Mouse (Mus musculus) frontal cortex, postnatal 14 days (tissue): ENCODE results near the gene Gm15217.

Source experiments
- DNase-seq, 2 experiments: peaks; one replicate each; pipeline ENCODE4 v3.0.0; 2022; ENCODE audit warnings: low spot score in 2 of 2

Gm15217 gene

DNA sequence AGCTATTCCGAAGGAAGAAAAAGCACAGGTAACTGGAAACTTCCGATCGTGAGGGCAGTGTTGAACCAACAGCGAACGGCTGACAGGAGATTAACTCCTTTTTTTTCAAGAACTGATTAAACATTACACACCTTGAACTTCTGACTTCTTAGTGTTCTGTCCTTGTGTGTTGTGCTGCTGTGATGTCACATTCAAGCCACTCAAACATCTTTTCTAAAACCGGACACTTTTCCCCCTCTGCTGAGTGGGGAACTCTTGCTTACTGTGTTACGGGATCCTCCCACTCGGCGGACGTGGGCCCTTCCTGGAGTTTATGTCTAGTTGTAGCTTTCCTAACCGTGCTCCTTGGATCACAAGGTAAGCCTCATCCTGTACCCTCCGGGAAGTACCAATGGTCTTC lies at the start of gene Gm15217:
Gene Gm15217 (plus strand): TSS at position 130 of the 400 bp plus-strand sequence.
- no peak for DNase-seq

DNA sequence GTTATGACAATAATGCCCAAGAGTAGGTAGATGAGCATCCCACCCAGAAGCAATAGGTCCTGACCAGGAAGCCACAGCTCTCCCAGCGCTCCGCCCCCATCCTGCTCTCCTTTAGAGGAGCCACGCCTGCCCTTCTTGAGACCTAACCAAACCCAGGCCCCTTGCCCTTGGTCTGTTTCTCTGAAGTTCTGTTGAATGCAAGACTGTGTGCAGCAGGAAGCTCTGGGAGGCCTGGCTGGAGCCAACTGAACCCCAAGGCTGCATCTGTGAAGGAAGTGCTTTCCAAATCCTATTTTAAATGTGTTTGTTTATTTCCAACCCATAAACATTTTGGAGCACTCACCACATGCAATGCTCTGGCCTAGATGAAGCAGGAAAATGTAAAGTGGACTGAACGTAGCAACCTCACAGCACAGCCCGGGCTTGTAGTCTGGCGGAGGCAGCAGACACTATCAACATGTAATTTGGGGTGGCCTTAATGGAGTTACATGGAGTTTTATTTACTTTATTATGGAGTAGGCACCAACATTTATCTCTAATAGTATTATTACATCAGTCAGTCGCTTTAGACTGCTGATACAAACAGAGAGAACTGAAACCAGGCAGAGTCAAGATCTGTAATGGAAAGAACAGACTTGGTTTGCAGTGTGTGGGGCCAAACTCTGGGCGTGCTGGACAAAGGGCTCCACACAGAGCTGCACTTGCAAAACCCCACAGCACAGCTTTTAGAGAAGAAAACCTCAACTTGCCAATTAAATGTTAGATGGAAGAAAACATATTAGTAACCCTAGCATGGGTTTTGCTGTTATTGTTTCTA lies 45.6 kb upstream of the Gm15217 start:
- DNase-seq, result no peak

DNA sequence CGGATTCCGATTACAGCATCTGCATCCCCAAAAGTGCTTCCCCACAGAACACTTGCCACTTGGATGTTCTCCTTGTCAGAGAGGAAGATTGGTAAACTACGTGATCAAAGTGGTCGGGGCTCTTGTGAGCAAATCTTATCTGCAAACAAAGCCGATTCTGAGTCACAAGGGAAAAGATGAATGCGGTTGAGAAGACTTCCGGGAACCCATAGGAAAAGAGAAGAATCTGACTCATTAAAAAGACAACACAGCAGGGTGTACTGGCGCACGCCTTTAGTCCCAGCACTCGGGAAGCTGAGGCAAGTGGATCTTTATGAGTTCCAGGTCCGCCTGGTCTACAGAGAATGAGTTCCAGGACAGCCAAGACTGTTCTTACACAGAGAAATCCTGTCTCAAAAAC lies 40.4 kb upstream of the Gm15217 start:
- no peak for DNase-seq

DNA sequence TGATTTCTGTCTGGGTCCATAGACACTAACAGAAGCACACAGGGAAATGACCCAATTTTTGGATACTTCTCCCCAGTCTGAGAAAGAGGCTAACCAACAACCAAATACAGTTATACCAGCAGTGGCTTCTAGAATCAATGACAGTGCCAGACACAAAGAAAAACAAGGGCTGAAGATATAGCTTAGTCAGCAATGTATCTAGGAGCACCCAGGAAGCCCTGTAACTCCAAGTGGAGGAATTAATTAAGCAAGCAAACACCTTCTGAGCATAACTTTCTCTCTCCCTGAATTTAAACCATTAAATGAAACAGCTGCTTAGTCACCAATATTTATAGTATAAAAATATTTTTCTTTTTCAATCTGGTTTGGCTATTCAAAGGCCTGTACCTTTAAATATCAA lies 34.5 kb upstream of the Gm15217 start:
- DNase-seq, result no peak

DNA sequence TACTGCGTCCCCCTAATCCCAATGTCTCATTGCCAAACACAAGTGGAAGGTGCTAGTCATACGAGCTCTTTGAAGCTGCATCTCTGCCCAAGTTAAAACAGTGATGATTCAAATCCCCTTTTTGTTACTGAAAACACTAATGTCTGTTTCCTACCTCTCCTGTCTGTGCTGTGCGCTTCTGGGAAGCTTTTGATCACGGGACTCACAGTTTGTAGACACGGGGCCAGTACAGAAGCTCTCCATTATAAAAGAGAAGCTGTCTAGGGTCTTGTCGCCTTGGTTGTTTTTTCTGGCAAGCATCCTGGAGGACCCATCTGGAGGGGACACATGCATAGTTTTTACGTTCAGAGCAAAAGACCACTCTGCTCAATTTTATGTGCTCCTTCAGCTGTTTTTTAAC lies 21.9 kb upstream of the Gm15217 start:
- DNase-seq, result no peak

DNA sequence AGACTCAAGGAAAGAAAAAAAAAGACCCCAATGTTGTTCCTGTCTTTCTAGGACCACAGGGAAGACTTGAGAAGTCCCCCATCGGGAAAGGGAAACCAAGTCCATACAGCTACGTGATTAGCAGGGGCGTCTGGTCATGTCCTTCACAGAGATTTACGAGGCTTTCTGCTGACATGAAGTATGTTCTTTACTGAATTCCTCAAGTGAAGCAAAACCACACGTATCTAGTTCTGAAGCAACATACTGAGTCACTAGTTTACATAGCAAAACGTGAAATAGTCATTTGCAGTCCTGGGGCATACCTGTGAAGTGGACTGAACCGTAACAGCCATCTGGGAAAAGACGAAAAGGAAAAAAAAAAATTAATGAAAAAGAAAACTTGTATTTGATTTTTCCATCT lies 21.5 kb upstream of the Gm15217 start:
- DNase-seq, result no peak

DNA sequence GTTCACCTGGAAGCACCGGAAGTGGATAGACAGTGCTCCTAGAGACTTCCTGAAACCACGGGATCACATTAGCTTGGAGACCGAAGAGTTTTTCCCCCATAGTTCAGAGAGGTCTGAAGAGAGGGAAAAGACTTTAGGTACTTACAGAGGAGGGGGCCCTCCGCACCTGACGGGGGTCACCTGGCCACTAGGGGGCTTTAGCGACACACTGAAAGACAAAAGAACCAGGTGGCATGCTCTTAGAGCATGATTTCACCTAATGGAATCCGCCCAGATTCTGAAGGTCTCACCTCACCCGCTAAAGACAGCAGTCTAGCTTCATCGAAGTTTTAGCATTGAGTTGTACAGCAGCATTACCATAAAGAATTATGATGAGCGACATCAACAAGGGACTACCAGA lies 16.0 kb upstream of the Gm15217 start:
- DNase-seq, result no peak

DNA sequence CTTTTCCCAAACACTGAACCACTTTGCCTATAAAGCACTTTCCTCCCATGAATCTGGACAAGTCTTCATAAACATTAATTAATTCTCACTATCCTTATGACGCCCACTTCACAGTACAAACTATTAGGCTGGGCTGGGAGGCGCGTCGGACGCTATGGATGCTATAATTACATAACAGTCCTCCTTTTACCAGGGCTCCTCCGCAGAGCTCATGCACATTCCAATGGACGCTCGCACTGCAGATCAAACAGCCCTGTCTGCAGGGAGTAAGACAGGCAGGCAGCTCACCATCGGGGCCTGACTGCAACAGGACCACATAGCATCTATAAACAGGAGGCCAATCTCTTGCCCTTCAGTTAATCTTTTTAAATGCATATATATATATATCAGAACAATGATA lies 6.8 kb upstream of the Gm15217 start:
- DNase-seq, result no peak

DNA sequence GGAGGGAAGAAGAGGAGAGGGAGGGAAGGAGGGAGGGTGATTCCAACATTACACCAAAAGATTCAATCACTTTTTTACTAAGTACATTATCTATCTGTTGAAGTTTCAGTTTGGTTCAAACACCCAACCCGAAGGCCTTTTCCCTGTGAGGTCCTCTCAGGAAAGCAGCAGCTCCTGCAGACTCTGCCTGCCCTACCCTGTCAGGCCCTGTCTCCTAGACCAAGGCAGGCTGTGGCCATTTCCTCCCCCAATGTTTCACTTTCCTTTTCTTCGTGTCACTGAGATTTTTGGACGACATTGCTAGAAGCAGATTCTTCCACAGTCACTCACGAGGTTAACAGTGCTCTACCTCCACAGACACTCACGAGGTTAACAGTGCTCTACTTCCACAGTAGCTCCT lies 3.4 kb upstream of the Gm15217 start:
- DNase-seq, result no peak

DNA sequence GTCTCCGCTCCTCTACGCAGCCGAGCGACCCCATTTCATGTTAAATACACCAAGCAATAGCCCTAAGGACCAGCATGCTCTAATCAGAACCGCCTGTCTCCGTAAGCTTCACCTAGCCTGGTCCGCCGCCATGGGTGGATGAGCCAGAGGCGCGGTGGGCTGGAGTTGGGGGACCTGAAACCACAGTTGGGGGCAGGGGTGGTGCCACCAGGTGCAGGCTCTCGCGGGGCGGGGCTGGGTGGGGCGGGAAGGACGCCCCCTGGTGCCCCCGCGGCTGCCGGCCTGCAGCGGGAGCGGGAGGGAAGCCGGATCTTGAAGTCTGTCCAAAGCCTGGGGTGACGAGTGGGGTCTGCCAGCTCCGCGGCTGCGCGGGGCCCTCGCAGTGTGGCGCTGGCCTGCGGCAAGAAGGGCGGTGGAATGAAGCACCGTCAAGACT lies 1.1 kb downstream of the Gm15217 start:
- DNase-seq, result no peak

DNA sequence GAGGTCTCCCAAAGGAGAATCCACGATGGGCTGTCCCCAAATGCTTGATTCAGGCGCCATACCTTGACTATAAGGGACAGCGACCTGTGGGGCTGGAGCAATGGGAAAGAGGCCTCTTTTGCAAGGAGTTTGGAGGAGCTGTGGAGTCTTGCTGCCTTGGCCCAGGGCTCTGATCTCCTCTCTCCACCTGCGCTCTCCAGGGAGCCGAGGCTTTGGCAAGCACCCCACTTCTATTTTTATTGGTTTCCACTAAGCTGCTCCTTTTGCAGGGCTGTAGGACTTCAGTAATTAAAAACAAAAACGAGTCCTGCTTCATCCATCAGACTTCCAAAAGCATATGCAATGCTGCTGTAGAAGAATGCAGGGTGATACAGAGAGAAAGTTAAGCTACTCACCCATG lies 2.2 kb downstream of the Gm15217 start:
- DNase-seq, result no peak

DNA sequence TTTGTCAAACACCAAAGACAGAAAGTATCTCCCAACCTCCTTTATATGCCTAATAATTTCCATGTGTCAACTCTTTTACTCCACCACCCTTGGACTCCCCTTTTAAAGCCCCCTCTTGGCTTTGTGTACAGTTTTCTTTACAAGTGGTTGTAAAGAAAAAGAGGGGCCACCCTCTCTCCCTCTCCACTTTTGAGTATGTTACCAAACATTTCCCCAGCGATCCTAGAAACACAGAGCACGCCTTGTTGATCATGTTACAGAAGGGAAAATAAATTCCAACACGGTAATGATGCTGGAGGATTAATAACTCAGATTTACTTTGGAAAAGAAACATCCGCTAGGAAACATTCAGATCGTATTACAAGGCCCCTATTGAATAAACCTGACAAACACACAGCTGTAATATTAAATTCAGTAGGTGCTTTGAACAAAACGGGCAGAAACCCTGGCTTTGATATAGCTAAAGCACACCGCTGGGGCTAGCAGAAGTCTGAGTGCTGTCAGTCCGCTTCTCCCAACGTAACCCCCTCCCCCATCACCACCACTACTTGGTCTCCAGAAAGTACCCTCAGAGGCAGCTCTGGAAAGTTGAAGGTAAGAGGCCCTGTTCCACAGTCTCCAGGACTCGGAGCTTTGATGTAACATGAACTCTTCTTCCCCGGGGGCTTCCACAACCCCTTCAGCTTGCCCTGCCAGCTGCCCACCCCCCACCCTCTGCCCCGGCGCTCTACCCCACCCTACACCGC lies 5.9 kb downstream of the Gm15217 start:
- DNase-seq, result no peak

DNA sequence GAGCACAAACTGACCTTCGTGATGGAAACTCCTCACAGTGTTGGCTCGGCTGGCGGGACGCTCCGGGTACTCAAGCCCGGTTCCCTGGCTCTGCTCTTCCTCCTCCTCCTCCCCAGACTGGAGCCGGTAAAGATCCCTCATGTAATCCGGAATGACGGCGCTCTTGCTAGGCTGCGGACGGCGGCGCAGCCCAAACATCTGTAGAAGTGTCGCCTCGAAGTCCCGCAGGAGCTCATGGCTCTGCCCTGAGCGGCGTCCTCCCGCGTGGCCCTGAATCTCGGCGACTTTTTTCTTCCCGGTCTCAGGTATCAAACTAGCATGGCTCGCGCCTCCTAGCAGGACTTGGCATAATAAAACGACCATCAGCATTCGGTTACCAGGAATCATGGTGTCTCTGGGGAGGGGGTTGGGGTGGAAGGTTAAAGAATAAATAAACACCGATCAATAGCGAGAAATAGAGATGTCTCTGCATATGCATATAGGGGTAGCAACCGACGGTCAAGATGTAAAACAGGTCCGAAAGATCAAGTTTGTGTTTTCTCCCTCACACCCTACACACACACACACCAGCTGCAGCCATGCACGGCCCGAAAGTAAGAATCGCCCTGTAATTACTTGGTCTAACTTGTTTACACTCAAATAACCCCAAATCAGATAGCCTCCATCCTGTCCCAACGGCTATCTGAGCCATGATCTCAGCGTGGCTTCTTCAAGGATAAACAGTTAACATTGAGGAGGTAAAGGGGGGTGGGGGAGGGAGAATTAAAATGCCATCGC lies 6.7 kb downstream of the Gm15217 start:
- no peak for DNase-seq

DNA sequence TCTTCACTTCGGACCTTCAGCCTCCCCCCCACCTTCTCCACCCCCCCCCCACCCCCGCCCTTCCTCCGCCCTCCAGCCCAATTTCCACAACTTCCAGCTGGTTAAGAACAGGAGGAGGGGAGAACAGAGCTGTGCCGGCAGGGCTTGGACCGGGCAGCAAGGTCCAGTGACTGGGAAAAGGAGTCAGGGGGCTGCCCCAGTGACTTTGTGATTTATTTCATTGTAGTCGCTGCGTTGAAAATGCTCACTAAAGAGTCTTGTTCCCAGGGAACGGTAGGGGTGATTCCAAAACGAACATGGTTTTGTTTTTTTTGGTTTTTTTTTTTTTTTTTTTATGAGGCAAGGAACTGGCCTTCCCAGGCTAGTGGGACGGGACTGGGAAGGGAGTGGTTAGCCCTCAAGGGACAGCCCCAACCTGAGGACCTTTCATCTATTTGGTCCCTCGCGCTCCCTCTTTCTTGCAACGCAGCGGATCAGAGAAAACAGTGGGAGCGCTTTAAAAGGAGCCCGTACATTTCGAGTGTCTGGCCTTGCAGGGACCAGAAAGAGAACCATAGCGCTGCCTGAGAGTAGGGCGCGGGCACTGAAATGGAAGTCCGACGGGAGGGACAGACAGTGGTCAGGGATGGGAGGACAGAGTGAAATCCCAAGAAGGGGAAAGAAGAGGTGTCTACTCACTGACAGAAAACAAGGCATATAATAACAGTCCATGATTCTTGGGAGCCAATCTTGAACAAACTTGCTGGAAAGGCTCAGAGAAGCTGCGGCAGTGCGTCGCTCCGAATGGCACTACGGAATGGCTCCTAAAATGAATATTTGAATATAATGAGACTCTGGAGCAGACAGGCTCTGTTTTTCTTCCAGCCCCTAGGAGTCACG lies 7.5 kb downstream of the Gm15217 start:
- DNase-seq, result no peak

DNA sequence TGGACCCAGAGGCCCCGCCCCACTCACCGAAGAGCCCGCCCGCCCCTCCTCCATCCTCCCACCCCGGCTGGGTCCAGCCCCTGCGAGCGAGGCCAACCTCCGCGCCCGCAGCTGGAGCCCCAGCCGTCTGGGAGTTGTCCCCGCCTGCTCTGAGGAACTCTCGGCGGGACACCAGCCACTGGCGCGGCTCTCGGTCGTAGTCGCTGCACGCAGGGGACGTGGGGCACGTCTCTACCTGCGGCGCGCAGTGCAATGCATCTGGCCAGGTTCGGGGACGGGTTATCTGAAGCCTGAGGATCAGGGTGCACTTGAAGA lies 8.1 kb downstream of the Gm15217 start:
- DNase-seq, result no peak

DNA sequence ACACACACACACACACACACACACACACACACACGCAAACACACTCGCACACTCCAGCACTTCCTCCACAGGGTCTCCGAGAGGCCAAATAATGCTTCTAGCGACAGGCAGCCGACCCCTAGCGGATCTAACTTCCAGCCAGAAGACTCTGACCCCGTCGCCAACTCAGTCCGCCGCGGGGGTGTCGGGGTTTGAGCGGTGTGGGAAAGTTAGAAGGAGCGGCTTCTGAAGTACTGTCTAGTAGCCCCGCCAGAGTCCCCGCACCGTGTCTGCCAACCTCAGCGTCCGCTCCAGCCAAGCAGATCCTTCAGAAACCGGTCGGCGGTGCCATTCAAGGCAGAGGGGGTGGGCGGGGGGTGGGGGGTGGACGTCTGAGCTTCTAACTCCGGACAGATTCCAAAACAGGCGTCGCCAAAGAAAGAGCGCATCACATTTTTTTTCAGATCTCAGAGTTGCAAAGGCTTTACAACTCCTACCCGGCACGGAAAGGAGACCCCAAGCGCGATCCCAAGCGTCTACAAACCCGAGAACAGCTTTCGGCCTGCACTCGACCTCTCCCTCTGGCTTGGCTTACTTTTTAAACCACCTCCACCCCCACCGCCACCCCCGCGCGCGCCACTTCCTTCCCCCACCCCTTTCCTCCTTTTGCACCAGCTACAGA lies 8.7 kb downstream of the Gm15217 start:
- DNase-seq, result no peak

DNA sequence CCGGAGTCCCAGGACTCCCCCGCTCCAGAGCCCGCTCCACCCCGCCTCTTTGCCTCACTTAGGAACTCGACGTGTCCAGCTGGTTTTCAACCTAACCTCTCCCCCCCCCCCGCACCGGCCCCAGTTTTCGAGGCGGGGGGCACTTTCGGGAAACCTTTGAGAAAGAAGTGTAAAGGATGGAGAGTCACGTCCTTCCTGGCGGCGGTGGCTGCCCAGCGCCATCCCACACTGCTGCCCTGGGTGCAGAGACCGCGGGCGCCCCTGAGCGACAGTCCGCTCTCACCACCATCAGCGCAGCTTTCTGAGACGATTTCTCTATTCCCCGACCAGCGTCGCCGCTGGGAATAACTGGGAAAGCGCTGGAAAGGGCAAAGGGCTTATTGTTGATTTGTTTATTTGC lies 9.4 kb downstream of the Gm15217 start:
- no peak for DNase-seq

DNA sequence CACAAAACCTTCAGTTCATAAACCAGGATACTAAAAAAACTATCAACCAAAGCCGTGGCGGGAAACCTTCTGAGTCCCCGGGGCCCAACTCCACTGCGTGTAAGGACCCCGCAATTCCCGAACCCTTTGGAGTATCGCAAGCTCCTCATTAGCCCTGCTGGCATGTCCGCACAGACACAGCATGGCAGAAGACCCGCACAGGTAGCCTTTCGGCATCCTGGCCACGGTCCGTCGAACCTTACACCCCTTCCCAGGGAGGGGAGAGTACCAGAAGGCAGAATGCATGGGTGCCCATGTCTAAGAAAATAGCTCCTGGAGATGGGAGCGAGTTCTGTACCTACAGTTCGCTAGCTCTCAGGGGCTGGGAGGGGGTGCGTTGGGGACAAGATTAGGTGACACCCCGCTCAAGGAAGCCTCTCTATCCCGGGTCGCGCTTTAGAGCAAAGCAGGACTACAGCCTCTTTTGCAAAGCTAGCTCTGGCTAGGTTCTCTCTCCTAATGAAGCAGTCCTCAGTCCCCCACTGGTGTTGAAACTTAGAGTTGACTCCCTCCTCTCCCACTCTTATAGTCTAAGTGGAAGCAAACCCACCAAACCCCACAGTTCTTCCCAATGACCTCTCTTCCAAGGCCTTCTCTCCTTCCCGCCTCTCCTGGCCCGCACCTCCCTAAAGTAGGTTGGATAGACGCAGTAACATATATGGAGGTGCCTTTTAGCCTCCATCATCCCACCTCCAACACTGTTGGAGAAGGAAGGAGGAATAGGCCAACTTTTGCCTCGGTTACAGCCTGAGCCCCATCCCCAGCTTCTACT lies 10.4 kb downstream of the Gm15217 start:
- no peak for DNase-seq

DNA sequence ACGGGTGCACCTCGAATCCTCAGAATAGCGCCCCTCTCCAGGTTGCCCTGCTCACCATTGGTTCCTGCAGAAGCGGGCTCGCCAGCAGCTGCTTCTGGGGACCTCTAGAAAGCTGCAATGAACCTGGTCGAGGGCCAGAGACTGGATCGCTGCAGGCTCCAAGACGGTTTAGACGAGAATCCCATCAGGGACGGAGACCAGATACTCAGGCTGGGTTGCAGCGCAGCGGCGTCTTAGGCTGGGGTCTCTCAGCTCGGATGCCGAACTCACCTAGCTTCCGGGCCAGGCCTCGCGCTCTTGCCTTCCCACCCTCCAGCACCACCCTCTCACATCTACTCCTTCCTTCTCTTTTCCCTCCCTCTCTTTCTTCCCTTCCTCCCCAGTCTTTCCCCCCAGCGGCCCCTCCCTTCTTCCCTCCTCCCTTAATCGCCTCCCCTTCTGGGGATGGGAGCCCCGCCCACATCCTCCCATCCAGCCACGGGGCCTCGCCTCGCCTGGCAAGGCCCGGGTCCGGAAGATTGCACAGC lies 11.1 kb downstream of the Gm15217 start, which contains the start of gene Bmp4:
Gene Bmp4 (minus strand): TSS at position 421 of the 527 bp plus-strand sequence.
- DNase-seq, result no peak

DNA sequence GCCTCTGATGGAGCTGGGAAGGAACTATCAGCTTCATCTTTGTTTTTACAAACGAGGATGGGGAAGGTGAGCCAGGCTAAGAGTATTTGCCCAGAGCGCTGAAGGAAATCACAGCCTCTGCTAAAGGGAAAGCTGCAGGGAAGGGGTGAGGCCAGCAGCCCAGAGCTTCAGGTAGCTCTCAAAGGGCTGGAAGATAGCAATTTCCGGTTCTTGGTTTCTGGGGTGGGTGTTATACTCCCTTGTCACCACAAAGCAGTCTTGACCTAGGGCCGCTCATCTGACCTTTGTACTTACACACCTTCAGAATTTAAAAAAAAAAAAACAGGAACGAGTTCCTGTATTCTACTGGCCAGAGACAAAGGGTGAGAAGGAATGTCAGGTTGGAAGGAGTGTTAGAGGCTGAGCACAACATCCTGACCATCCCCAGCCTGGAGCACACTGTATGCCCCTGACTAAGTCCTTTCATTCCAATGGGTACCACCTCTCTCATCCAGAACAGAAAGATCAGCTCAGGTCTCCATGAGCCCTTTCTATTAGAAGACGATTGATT lies 12.5 kb downstream of the Gm15217 start:
- no peak for DNase-seq
